Comparison of ENCODE assay signal across 16 mouse cellular contexts in genomic region chr11:81923626-81924025, GRCm38 (mm10). TPM values are rescaled to one million over a fixed set of nuclear protein-coding genes. Genes with fewer than 3 reads are reported as not detected.
"Had no signal": no experiment of that assay in that cellular context is flagged by ENCODE, and none has a peak within 500 bp of the region (broad histone marks: within the 10 kb centered on the region; RNA-seq: fewer than 3 reads in every experiment).

No protein-coding gene starts in this region.

- DNase-seq: gastrocnemius, adult 2 months; gastrocnemius, postnatal 10 days; gastrocnemius, postnatal 25 days; heart, adult 2 months; heart, postnatal 10 days; heart, postnatal 4 days; kidney, adult 18-20 months; kidney, adult 8-10 months; kidney, postnatal 10 days; kidney, postnatal 25 days; kidney, postnatal 4 days; liver; liver, embryonic 13.5 days; liver, postnatal 0 days had no signal

RNA-seq across cellular contexts. Expression of gene Asic2, which starts 44.6 kb away (rescaled TPM):
- total RNA-seq: gastrocnemius, postnatal 25 days; granulocyte monocyte progenitor cell, adult 5-6 weeks; heart, adult 2 months; heart, postnatal 10 days; heart, postnatal 25 days had no signal
